Mouse (Mus musculus) naive thymus-derived CD4-positive, alpha-beta T cell, adult 2 months (primary cell): Measurements from ENCODE around the gene P3h2.
A peak's percentile ranks its signal among the peaks of the same experiment; 100 is the strongest.

ENCODE experiments used
- DNase-seq: peaks from one replicate; pipeline ENCODE4 v3.0.0-alpha.2; 2011; ENCODE audit warnings: low read depth

The P3h2 gene

DNA sequence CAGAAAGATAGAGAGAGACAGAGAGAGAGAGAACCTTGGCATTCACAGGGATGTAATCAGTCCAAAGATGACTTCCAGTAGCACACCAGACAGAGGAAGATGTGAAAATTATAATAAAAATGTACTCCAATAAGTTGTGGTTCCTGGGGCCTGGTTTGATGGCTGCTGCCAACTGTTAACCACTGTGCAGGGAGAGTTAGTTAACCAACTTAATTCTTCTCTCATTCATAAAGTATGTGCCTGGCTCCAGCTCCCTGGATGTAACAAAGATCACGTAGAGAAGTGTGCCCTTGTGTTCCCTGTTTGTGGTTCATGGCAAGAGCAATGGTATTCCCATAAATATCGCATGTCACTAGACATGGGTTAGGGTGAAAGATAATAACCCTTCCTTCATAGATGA is 128.4 kb downstream of the P3h2 start:
- no peak for DNase-seq

DNA sequence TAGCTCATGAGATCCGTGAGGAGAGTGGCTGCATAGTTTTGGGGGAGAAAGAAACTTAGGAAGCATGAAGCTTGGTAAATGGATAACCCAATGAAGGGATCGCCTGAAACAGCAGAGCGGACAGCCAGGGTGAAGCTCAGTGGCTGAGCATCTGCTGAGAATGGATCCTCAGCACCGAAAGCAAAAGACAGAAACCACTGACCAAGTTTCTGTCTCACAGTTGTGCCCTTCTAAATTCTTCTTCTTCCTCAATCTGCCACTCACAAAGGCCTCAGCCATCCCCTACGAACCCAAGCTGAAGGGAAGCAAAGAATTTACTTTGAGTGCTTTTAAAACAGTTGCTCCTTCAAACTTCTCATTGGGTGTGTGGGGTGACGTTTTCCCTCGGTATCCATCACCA is 134.3 kb downstream of the P3h2 start:
- DNase-seq: no peak

DNA sequence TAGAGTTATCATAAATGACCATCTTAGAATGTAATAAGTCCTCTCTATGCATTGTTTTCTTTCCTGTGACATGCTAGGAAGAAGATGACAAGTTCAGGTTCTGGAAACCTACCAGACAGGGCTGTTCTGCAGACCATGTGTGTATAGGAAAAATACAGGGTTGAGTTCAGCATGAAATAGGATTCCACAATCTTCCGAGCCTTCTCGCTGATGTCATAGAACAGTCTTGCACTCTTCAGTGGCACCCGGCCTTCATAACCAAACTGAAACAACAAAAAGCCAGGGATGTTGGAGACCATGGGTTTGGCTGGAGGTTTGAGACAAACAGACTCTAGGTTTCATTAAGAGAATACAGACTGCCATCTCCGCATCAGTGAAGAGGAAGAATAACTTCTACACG is 134.9 kb downstream of the P3h2 start:
- no peak for DNase-seq

DNA sequence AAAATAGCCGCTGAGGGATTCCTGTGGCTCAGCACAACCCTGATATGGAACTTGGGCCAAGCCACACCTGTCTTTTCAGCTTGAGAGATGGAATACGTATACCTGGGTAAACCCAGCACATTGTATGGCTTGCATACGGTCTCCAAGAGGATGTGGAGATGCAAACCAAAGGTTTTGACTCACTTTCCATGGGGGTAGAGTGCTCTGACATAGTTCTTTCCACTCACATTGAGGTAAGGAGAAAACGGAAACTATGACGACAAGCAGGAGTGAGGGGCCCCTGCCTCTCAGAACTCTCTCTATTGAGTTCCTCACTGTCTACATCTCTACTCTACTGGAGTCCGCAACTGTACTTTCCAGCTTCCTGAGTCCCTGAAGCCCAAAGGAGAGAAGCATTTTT is 135.4 kb downstream of the P3h2 start:
- no peak for DNase-seq

DNA sequence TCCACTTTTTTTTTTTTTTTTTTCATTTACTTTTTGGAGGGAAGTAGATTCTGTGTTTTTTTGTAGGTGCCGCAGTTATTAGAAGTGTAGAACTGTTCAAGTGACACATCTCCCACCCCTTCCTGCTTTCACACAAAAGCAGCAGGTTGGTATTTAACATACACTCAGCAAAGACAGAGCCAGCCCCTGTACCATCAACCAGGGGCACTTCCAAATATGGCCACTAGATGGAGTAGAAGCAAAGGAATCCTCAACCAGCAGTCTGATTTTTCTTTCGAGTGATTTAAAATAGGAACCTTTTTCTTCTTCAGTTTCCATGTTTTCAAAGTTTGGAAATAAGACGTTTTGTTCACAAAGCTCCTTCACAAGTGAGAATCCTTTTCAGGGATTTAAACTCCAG is 138.3 kb downstream of the P3h2 start:
- peak; percentile 57 for DNase-seq

DNA sequence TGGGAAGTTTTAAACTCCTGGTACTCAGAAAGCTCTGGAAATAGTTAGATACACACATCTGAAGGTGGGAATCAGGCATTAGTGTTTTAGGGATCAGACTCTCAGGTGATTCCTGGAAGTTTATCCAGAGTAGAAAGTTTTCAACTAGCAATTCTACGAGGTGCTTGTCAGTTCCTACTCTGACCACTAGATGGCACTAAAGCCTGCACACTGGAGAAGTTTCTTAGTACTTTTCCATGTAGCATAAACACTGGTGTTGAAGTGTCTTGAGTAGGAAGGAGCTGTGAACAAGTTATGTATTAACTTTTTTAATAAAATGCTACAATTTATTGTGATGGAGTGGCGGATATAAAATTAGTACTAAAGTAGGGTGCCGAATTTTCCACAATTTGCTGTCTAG is 141.7 kb downstream of the P3h2 start:
- peak; percentile 56 for DNase-seq

DNA sequence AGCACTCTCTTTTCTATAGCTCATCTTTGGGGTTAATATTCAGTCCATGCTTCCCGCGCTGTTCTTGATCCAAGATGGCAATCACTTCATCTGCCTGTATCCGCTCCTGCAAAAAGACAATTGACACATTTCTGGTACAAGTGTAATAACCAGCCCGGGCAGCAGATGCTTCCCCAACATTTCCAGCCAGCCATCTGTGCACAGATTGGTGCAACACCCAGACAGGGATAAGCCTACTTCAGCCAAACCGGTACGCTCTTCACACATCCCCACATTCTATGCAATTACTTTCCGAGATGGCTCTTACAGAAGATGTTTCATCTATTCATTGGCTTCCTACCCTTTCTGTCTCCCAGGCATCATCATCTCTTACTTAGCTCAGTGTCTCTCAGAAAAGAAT is 145.2 kb downstream of the P3h2 start:
- DNase-seq: no peak

DNA sequence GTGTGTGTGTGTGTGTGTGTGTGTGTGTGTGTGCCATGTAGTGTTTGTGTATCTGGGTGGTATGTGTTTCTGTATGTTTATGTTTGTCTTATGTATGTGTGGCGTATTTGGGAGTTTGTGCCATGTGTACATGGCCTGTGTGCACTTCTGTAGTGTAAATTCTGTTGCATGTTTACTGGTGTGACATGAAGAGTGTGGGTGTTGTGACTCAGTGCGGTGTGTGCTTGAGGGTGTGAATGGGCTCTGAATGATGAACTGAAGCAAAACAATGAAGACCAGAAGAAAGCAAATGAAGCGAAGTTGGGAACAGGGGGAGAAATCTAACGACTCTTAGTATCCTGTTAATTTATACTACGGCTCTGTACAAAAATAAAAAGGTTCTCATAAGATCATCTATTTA is 145.7 kb downstream of the P3h2 start:
- no peak for DNase-seq

DNA sequence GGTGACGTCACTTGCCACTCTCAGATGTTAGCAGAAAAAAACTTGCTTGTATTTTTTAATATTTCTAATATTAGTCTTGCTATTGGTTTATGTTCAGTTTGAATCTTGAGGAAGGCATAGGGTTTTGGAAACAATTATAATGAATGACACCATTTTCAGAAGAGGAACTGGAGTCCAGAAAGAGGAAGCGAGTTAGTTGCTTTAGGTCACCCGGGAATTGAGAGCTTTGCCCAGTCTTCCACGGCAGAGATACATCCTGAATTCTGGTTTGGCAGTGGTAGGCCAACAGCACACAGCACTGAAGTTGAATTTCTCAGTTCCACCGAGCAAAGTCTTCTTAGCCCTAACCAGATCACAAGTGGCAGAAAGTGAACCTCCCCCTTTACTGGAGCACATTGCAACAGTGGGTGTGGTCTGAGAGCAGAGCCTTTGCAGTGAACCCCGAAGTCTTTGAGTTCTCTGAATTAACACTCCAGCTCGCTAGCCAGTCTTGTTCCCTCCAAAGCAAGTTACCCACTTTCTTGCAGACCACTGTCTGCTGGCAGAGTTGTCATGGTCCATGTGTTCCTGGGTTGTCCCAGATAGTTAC is 146.8 kb downstream of the P3h2 start:
- DNase-seq: no peak

DNA sequence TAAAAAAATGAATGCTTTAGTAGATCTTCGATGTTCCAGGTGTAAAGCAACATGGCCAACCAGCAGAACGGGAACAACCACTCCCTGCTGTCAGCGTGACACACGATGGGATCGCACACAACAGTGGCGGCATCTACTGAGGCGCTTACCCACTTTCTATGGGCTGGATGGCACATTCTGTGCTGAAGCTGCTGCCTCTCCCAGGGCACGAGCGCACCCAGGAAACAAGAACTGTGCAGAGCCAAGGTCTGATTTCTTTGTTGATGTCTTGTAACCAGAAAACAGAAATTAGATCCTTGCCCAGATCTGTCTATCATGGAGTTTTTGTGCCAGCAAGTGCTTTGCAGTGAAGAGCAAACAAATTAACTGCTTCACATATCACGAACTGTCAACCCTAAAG is 147.4 kb downstream of the P3h2 start:
- DNase-seq: no peak

DNA sequence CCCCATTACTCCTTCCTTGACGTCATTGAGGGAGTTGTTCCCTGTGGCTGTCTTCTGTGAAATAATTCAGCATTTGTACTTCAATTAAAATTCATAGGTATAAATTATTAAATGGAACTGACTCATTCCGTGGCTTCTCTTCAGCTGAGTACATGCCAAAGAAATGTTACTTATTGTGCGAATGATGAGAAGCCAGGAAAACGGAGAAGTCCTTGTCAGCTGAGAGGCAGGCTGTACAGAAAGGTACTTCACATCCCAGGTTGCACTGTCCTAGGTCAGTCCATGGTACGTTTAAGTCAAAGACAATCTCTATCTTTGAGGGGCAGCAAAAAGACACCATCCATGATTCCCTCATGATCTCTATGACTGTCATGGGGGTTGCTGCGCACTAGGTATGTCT is 148.8 kb downstream of the P3h2 start:
- no peak for DNase-seq

DNA sequence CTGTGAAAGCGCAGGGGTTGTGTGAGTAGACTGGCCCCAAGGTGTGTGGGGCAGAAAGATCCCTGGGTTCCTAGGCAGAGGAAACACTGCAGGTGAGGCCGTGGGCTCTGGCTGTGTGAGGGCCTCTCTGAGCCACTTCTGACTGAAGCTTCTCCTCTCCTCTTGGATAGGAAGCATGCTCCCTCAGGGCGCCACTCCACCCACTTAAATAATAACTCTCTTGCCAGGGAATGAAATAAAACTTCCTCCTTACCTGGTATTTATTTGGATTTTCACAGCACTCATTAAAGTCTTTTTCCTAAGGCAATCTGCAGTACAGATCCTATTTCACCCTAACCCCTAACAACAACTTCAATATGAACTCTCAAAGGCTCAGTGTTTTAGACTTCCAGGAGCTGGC is 151.0 kb downstream of the P3h2 start:
- no peak for DNase-seq

DNA sequence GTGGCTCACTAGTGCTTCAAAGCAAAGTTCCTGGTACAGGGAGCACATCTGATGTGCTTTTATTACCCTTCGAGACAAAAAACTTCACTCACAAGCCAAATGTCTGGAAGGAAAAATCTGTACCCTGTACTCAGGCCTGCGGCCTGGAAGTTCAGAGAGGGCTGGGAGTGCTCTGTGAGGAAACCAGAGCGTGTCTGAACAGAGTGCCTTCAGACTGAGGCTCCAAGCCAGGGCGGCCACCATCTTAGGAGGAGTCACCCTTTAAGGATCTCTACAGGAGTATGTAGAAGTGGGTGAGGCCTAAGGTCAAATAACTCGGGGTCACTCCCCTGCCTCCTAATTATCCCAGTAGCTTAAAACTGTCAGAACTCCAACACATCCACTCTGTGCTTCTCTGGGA is 152.2 kb downstream of the P3h2 start:
- no peak for DNase-seq

DNA sequence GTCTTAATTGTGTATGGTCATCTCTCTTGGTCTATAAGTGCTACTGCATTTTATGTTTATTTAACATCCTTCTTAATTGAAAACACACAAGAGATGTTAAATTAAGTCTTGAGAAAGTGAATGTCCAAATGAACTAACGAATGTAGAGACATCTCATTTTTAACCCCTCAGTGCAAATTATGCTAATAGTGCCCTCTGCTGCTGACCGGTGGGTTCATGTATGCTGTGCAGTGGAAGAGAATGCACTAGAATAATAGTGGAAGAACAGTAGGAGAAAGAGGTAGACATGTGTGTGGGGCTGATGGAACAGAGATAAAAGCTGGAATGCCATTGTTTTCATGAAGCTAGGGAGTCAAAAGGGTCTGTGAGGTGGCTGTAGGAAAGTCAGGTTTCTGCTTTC is 153.6 kb downstream of the P3h2 start:
- DNase-seq: no peak

DNA sequence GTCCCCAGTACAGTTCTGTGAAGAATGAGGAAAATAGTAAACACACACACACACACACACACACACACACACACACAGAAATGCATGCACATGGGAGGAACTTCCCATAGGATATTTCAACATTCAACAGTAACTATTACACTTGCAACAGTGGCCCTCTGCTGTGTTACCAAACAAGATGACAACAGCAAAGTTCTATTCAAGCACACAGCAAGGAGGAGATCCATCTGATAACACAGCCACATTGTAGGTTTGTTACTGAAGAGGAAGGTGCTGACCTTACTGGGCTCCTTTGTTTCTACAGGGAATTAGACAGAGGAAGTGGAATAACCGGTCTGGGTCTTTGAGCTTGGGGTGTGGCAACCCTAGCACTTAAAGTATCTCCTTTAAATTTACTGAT is 157.5 kb downstream of the P3h2 start:
- no peak for DNase-seq

DNA sequence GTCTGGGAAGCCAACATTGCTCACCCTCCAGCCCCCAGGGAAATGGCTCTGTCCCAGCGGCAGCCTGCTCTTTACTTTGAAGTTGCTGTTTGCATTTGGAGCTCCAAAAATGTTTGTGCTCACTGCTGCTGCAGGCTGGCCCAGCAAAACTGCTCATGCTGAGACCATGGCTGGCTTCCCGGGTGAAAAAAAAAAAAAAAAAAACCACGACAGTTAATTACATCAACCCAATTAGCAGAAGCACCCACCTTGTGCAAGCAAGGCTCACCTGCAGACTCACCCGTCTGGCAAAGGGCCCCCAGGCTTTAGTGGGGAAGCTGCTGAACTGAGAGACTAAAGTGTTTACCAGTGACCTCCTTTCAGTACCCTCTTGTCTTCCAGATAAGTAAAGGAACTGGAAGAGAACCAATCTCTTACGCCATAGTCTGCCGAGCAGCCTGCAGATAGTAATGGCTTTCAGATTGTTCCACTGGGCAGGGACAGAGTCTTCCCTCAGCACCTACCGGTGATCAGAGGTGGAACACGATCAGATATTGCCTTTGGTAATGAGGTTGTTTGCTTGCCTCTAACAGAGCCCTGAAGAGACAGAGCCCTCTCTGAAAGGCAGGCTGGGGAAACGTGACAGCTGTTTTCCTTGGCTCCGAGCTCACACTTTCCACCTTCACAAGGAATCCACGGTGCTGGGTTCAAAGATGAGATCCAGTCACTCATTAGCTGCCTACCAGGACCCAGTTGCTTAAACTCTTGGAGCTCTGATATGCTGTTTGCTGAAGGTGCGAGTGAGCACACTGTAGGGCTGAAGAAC is 160.2 kb downstream of the P3h2 start:
- no peak for DNase-seq

DNA sequence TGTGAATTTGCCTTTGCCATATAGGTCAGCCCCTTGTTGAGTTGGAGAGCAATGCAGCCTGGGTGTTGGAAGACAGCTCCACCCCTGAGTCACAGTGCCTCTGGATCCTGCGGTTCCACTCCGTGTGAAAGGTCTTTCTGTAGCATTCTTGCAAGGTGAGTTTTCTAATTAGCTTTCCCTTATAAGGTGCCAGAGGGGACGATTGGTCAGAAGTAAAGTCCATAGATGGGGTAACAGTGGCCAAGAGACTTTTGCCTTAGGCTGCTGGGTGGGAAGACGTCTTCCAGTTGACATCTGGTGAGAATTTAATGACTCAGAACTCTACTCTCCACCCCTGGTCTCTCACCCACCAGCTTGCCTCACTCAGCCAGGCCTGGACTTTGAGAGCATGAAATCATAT is 163.3 kb downstream of the P3h2 start:
- DNase-seq: no peak

DNA sequence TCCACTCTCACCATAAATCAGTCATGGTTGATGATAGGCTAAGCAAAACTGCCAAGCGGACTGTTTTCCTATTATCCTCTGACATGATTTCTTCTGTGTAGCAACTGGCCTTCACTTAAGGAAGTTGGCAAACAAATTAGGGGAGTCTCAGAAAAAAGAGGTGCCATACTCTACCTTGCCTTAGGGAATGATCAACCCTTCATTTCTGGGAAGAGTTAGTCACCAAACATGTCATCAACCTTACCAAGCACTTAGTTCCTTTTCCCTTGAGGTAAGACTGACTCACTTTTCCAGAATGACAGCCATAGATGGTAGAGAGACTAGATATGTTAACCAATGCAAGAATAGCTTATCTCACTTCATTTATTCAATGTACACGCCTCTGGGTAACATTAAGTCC is 171.4 kb downstream of the P3h2 start:
- DNase-seq: no peak

DNA sequence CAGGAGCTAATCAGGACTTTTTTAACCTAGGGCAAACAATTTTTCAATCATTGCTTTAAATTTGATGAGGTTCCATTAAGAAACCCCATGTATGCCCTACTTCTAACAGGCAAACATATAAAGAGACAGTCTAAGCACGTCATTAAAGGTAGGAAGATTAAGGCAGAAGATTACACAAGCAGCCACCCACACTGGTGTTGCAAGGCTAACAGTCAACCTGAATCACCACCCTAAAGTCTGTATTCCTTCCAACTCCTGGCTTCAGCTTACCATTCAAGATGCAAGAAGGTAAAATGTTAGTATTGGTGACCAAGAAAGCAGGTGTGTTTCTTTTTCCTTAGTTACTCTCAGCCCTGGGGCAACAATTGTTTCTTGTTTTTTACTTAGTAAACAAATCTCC is 193.4 kb downstream of the P3h2 start:
- no peak for DNase-seq
